Mouse (Mus musculus) embryonic facial prominence, embryonic 14.5 days (tissue): Measurements from ENCODE around the gene Fnbp1l. TPM values are rescaled to one million over a fixed set of nuclear protein-coding genes. Genes with fewer than 3 reads are reported as not detected.

Source experiments
- ATAC-seq: fragments of 200-750 bp; cut with Nextera tagmentation; 2 replicates; pipeline ENCODE4 v1.8.0; 2017; ENCODE audit warnings: low read depth, moderate number of reproducible peaks, moderate TSS enrichment
- DNase-seq: peaks from one replicate; pipeline ENCODE4 v3.0.0-alpha.2; 2015; ENCODE audit warnings: low spot score
- H3K27ac ChIP-seq: fragments of 300-500 bp; sonication (generic); replicated peaks from 2 replicates; pipeline ENCODE4 v1.5.1; 2014; ENCODE audit warnings: low read depth, mild to moderate bottlenecking, low read length, moderate library complexity
- H3K27me3 ChIP-seq: fragments of 300-500 bp; sonication (generic); replicated peaks from 2 replicates; pipeline ENCODE4 v1.6.1; 2014; ENCODE audit warnings: low read length; ENCODE audit not compliant: control insufficient read depth, insufficient read depth
- H3K36me3 ChIP-seq: fragments of 300-500 bp; sonication (generic); 2 replicates; pipeline ENCODE4 v1.6.1; 2014; ENCODE audit warnings: low read length, mixed read lengths; ENCODE audit not compliant: control insufficient read depth, insufficient read depth
- H3K4me1 ChIP-seq: fragments of 300-500 bp; sonication (generic); 2 replicates; pipeline ENCODE4 v1.6.1; 2014; ENCODE audit warnings: antibody characterized with exemption, low read length; ENCODE audit not compliant: control insufficient read depth, insufficient read depth
- H3K4me2 ChIP-seq: fragments of 300-500 bp; sonication (generic); 2 replicates; pipeline ENCODE4 v1.6.1; 2014; ENCODE audit warnings: low read depth, mild to moderate bottlenecking, low read length, moderate library complexity, mixed read lengths
- H3K4me3 ChIP-seq: fragments of 300-500 bp; sonication (generic); 2 replicates; pipeline ENCODE4 v1.5.1; 2014; ENCODE audit warnings: low read depth, mild to moderate bottlenecking, low read length
- H3K9ac ChIP-seq: fragments of 300-500 bp; sonication (generic); 2 replicates; pipeline ENCODE4 v1.6.1; 2014; ENCODE audit warnings: low read depth, mild to moderate bottlenecking, low read length, moderate library complexity, mixed read lengths
- H3K9me3 ChIP-seq: fragments of 300-500 bp; sonication (generic); 2 replicates; pipeline ENCODE4 v1.6.1; 2016; ENCODE audit warnings: low read length; ENCODE audit not compliant: control insufficient read depth
- WGBS: fragments of 180-500 bp; shearing (Covaris S2); extraction: QIAGEN DNeasy Blood & Tissue Kit; methylation state at CpG from one replicate; pipeline ENCODE4 v1.1.7; 2014; 5-methylcytosine and 5-hydroxymethylcytosine counted together
- polyA plus RNA-seq: library from polyadenylated mRNA; unstranded; fragments of >200 nt; fragmentation: Nextera tagmentation; extraction: Ambion mirVana; gene quantifications from 2 replicates; pipeline ENCODE4 v1.2.1, GENCODE M21; 2014

The Fnbp1l gene
- polyA plus RNA-seq, 1 experiment from 2014 or later, result 36.8 TPM

DNA sequence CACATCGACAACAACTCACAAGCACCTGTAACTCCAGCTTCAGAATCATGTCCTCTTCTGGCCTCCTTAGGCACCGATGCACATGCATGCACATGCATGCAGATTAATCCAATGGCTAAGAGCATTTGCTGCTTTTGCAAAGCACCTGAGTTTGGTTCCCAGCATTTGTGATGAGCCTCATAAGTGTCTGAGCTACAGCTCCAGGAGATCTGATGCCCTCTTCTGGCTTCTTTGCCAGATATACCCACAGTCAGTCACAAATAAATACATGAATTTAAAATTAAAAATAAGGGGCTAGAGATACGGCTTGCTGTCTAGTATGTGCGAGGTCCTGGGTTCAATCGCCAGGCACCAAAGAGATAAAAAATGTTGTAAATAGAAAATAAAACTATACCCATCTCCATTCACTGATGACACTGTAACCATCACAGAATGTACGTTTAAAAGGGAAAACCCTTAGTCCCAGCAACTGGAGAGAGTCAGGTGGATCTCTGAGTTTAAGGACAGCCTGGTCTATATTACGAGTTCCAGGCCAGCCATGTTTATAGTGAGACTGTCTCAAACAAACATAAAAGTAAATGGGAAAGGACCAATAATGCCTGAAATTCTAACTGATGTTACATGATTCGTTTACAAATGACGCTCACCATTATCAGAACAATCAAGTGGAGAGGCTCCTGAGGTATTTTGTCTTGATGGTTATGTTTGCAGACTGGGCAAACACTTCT, 1.7 kb downstream of the Fnbp1l start:
- 40% methylated on average over 9 of the region's 9 CpGs for WGBS
- peak overlapping the region; percentile 98; the same call in 1 of the 2 replicates for H3K27ac ChIP-seq

DNA sequence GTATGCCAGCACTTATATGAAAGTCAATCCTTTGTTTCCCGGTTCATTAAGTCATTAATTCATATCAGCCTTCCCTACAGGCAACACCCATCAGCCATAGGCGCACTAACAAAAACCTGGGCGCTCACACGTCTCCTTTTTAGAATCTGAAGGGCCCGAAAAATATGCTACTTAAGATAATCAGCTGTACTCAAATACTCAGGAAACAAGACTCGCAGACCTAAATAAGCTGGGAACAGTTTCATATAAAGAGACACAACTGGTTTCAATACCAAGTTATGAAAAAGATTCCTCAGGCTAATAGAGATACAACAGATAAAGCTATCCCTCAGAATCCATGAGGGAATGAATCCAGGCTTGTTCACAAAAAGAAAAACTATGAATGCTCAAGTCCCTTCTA, 7.0 kb downstream of the Fnbp1l start:
- 70% methylated on average over 6 of the region's 6 CpGs for WGBS
- ATAC-seq (no peak), DNase-seq (no peak)
- H3K27me3 ChIP-seq, result no peaks in the 10 kb centered on the region
- H3K9ac ChIP-seq, result no peak overlapping the region
- no peak overlapping the region for H3K27ac ChIP-seq
- H3K36me3 ChIP-seq, result no peaks in the 10 kb centered on the region
- no peaks in the 10 kb centered on the region for H3K9me3 ChIP-seq
- H3K4me2 ChIP-seq, result no peak overlapping the region
- no peak overlapping the region for H3K4me3 ChIP-seq
- H3K4me1 ChIP-seq, result 0 out of 2 replicates have a peak, but pooled peaks cover 8% of the 10 kb centered on the region

More for the DNA sequence above, 1.7 kb downstream of the Fnbp1l start:
- DNase-seq (peak; percentile 33), ATAC-seq (no peak)
- Histone ChIP-seq H3K36me3 (no peaks in the 10 kb centered on the region), H3K4me1 (peaks cover 23% of the 10 kb centered on the region), H3K4me3 (peak overlapping the region; percentile 92), H3K9ac (peak overlapping the region; percentile 97), H3K4me2 (peak overlapping the region; percentile 84), H3K27me3 (no peaks in the 10 kb centered on the region), H3K9me3 (no peaks in the 10 kb centered on the region)

DNA sequence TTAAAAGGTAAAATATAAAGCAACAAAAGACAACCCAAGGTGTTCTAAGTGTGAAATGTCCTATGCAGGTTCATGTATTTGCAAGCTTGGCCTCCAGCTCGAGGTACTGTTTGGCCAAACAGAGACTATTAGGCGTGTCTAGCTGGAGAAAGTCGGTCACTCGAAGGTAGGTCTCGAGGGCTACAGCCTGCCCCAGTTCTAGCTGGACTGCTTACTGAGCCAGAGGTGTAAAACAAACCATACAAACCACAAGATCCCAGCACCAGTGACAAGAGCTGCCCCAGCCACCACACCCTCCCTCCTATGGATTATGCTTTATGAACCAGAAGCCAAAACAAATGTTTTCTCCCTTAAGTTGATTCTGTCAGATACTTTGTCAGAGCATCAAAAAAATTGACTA, 7.8 kb downstream of the Fnbp1l start:
- WGBS, result 83% methylated on average over 5 of the region's 5 CpGs
- Histone ChIP-seq H3K4me1 (0 out of 2 replicates have a peak, but pooled peaks cover 2% of the 10 kb centered on the region), H3K36me3 (no peaks in the 10 kb centered on the region), H3K27me3 (no peaks in the 10 kb centered on the region), H3K4me3 (no peak overlapping the region), H3K4me2 (no peak overlapping the region), H3K9ac (no peak overlapping the region), H3K27ac (no peak overlapping the region), H3K9me3 (no peaks in the 10 kb centered on the region)
- DNase-seq (no peak), ATAC-seq (no peak)

DNA sequence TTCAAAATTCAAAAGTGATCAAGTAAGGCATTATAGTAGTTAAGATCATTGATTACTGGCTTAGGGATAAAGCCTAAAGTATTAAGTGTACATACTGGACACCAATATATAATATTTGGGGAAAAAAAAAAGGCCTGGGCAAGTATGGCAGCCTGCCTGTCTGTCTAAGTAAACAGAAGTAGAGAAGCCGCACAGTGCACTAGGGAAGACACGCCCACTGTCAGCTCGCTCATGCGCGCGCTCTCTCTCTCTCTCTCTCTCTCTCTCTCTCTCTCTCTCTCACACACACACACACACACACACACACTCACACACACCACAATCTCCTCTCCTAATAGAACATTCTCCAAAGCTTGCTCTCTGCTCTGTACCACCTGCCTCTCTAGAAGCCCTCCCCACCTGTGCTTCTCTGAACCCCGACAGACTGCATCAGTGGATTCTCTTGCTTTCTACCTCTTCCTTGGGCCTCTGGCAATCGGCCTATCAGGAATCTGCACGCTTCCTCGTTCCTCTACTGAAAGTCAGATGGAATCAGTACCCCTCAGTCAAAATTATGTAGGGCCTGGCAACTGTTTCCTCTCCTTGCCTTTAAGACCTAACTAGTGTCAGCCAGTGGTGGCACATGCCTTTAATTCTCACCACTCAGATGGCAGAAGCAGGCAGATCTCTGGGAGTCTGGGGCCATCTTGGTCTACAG, 13.3 kb downstream of the Fnbp1l start:
- no peaks in the 10 kb centered on the region for H3K27me3 ChIP-seq
- H3K4me1 ChIP-seq, result no peaks in the 10 kb centered on the region
- ATAC-seq, result no peak
- no peak overlapping the region for H3K4me3 ChIP-seq
- no peak overlapping the region for H3K9ac ChIP-seq
- no peak overlapping the region for H3K4me2 ChIP-seq
- H3K27ac ChIP-seq, result no peak overlapping the region
- no peak for DNase-seq
- WGBS, result 83% methylated on average over 10 of the region's 10 CpGs
- H3K36me3 ChIP-seq, result no peaks in the 10 kb centered on the region
- no peaks in the 10 kb centered on the region for H3K9me3 ChIP-seq

DNA sequence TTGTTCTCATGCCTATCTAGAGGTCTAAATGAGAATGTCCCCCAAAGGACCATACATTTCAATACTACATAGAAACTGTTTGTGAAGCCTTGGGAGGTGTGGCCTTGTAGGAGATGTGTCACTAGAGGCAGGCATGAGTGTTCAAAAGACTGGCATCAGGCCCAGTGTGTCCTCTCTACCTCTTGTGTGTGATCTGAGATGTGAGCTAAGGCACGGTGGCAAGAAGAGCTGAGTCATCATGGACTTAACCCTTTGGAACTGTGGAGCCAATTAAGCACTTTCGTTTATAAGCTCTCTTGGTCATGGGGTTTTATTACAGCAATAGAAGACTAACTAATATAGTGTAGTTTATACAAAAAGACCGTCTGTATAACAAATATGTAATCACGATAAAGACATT, 16.3 kb downstream of the Fnbp1l start:
- ATAC-seq (no peak), DNase-seq (no peak)
- Histone ChIP-seq H3K4me3 (no peak overlapping the region), H3K4me1 (no peaks in the 10 kb centered on the region), H3K9me3 (no peaks in the 10 kb centered on the region), H3K9ac (no peak overlapping the region), H3K4me2 (no peak overlapping the region), H3K36me3 (no peaks in the 10 kb centered on the region), H3K27ac (no peak overlapping the region), H3K27me3 (no peaks in the 10 kb centered on the region)
- 75% methylated on average over 4 of the region's 4 CpGs for WGBS

DNA sequence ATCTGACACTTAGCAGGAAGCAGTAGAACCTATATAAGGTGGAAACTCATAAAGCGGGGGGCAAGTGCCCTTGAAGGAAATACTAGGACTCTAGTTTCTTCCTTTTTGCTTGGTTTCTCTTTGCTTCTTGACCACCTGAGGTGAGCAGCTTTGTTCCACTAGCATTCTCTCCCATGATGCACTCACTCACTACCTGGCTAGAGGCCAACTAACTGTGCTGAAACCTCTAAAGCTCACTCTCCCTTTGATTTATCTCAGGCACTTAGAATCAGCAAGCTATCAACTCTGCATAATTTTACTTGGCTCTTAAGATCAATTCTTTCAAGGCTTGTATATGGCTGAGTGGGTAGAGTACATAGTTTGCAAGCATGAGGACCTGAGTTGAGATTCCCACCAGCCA, 17.1 kb downstream of the Fnbp1l start:
- DNase-seq, result no peak
- no peak for ATAC-seq
- Histone ChIP-seq H3K27ac (no peak overlapping the region), H3K27me3 (no peaks in the 10 kb centered on the region), H3K36me3 (no peaks in the 10 kb centered on the region), H3K9me3 (no peaks in the 10 kb centered on the region), H3K4me3 (no peak overlapping the region), H3K4me2 (no peak overlapping the region), H3K4me1 (no peaks in the 10 kb centered on the region), H3K9ac (no peak overlapping the region)
- 96% methylated on average over 1 of the region's 1 CpGs for WGBS

DNA sequence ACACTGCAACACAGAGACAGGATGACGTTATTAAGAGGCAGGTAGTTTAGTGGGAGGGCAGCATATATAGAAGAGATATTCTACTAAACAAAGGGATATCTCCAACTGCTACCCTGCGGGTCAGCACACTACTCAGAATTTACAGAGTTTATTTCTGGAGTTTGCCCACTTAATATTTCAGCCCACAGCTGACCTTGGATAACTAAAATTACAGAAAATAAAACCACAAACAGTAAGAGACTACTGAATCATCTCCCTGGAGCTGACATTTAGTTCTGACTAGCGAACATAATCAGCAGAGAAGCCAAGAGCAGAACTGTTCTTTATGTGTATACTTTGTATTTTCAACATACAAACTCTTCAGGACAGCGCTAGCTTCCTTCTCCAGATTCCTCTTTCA, 20.2 kb downstream of the Fnbp1l start:
- Histone ChIP-seq H3K9me3 (no peaks in the 10 kb centered on the region), H3K27me3 (no peaks in the 10 kb centered on the region), H3K9ac (no peak overlapping the region), H3K4me3 (no peak overlapping the region), H3K4me2 (no peak overlapping the region), H3K36me3 (no peaks in the 10 kb centered on the region), H3K4me1 (no peaks in the 10 kb centered on the region), H3K27ac (no peak overlapping the region)
- no peak for ATAC-seq
- WGBS, result 85% methylated on average over 4 of the region's 4 CpGs
- DNase-seq, result no peak

DNA sequence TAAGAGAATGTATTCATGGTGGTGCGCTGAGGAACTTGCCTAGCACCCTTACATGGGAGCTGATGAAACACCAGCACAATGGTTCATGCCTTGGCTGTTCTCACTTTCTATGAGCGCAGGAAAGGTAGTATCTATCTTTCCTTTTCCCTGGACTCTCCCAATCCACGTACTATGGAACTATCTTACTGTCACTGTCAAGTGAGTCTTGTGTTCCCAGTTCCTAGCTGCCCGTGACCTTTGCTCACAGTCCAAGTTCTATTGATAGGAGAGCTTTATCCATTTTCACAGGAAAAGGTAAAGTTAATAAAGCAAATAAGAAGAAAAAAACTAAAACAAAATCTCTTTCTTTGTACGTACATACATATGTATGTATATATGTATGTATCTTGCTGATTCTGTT, 28.7 kb downstream of the Fnbp1l start:
- 91% methylated on average over 5 of the region's 5 CpGs for WGBS
- H3K27me3 ChIP-seq, result no peaks in the 10 kb centered on the region
- no peak overlapping the region for H3K27ac ChIP-seq
- H3K4me2 ChIP-seq, result no peak overlapping the region
- peaks cover 14% of the 10 kb centered on the region for H3K36me3 ChIP-seq
- H3K4me3 ChIP-seq, result no peak overlapping the region
- no peak overlapping the region for H3K9ac ChIP-seq
- ATAC-seq, result no peak
- no peaks in the 10 kb centered on the region; the same call in 1 of the 2 replicates for H3K4me1 ChIP-seq
- no peak for DNase-seq
- no peaks in the 10 kb centered on the region for H3K9me3 ChIP-seq
